Mouse (Mus musculus) embryo, embryonic 11.5 days (tissue): ENCODE measurements at regions not wholly inside any gene's neighbourhood (a gene's known extent, or its start where the extent isn't known, plus 50 kb on each side); places are given as distances from the start of the nearest gene placed in this dataset.

Source experiments
- DNase-seq: peaks from one replicate; pipeline ENCODE4 v3.0.0-alpha.2; 2012; ENCODE audit warnings: low read depth, low spot score

- no peak for DNase-seq
Observed at GRCm38 (mm10) chr10:91959734-91960492, 762.3 kb downstream of the Nedd1 start.

- DNase-seq, result no peak
Observed at GRCm38 (mm10) chr10:91953078-91953477, 769.1 kb downstream of the Nedd1 start.

GRCm38 (mm10) chr10:91923626-91924025, 742.5 kb upstream of the Tmpo start:
- DNase-seq, result no peak

GRCm38 (mm10) chr10:91889864-91890263, 708.7 kb upstream of the Tmpo start:
- no peak for DNase-seq

- DNase-seq, result no peak
Observed at GRCm38 (mm10) chr10:91888537-91888936, 707.4 kb upstream of the Tmpo start.

- no peak for DNase-seq
Observed at GRCm38 (mm10) chr10:91883155-91883554, 702.0 kb upstream of the Tmpo start.

GRCm38 (mm10) chr10:91882481-91882880, 701.4 kb upstream of the Tmpo start:
- DNase-seq, result no peak

GRCm38 (mm10) chr10:91881521-91882228, 700.6 kb upstream of the Tmpo start:
- DNase-seq, result no peak

GRCm38 (mm10) chr10:91875450-91875849, 694.3 kb upstream of the Tmpo start:
- DNase-seq, result no peak

- no peak for DNase-seq
Observed at GRCm38 (mm10) chr10:91871244-91871643, 690.1 kb upstream of the Tmpo start.

GRCm38 (mm10) chr10:91858711-91859595, 677.8 kb upstream of the Tmpo start:
- peak; percentile 22 for DNase-seq

GRCm38 (mm10) chr10:91827074-91827473, 646.0 kb upstream of the Tmpo start:
- DNase-seq, result no peak

- DNase-seq, result no peak
Observed at GRCm38 (mm10) chr10:91823499-91823898, 642.4 kb upstream of the Tmpo start.

GRCm38 (mm10) chr10:91804870-91805269, 623.8 kb upstream of the Tmpo start:
- DNase-seq, result no peak
